Mouse (Mus musculus): Measurements from ENCODE around the gene Zscan18. TPM values are rescaled to one million over a fixed set of nuclear protein-coding genes. Genes with fewer than 3 reads are reported as not detected.

Zscan18 gene
- polyA plus RNA-seq, 1 experiment, result 1.2 TPM

DNA sequence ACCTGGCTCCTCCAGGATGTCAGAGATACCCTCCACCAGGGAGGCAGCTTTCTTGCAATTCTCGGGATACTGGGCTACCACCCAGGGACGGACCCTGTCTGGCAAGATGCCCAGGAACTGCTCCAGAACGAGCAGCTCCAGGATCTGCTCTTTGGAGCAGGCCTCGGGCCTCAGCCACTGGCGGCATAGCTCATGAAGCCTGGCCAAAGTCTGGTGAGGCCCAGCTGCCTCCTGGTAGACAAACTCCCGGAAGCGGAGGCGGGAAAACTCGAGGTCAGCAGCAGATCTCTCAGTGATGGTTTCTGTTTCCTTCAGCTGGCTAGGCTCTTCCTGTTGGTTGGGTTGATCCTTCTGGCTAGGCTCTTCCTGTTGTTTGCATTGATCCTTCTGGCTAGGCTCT is 29.3 kb downstream of the Zscan18 start:
- Histone ChIP-seq H3K4me1 (ENCODE audit: control insufficient read depth, insufficient read depth, low read length) (no peaks in the 10 kb centered on the region; the same call in 1 of the 2 replicates), H3K27ac (ENCODE audit: control insufficient read depth, insufficient read depth, low read depth, low read length, poor library complexity) (no peak overlapping the region), H3K4me3 (replicated peaks; ENCODE audit: control insufficient read depth, low read depth, low read length) (no peak overlapping the region)
- WGBS, result 75% methylated on average over 9 of the region's 9 CpGs
- TF ChIP-seq POLR2A (IDR thresholded peaks at IDR 0.05; ENCODE audit: borderline replicate concordance, control insufficient read depth, low read depth, low read length), result no peak
- TF ChIP-seq CTCF (IDR thresholded peaks at IDR 0.05; ENCODE audit: control insufficient read depth, insufficient read depth, low read length), result no peak

DNA sequence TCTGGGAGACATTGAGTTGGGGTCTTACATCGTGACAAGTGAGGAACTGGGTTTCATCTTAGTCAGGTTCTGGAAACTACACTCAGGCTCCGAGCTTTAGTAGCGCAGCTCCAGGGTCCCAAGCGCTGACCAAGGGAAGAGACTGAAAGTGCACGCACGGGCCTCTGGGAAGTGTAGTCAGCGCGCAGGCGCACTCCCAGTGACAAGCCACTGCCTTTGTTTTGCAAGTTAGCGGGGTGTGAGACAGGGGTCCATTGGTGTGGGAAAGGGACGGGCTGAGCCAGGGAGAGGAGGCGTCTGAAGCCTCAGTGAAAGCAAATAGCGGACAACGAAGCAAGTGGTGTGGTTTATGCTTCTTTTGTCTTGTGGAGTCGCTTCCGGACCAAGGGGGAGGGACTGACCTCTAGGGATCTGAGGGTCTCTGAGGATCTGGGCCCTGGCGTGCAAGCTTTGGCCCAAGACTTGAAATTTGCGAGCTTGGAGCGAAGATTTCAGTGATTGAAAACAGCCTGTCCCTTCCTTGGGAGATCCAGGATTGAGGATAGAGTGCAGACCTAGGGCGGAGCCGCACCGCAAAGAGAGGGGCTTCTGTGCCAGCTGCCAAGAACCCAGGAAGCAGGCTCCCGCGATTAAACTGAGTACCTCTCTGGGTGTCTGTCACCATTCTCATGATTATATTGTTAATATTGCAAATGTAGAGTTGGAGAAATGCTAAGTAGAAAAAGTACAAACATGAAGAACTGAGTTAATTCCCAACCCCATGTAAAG is 53.8 kb downstream of the Zscan18 start:
- H3K27ac ChIP-seq (ENCODE audit: control insufficient read depth, insufficient read depth, low read depth, low read length, poor library complexity), result no peak overlapping the region
- TF ChIP-seq CTCF (IDR thresholded peaks at IDR 0.05; ENCODE audit: control insufficient read depth, insufficient read depth, low read length), result no peak
- TF ChIP-seq POLR2A (IDR thresholded peaks at IDR 0.05; ENCODE audit: borderline replicate concordance, control insufficient read depth, low read depth, low read length), result no peak
- H3K4me3 ChIP-seq (replicated peaks; ENCODE audit: control insufficient read depth, low read depth, low read length), result no peak overlapping the region
- no peaks in the 10 kb centered on the region for H3K4me1 ChIP-seq (ENCODE audit: control insufficient read depth, insufficient read depth, low read length)
- WGBS, result 66% methylated on average over 24 of the region's 24 CpGs

DNA sequence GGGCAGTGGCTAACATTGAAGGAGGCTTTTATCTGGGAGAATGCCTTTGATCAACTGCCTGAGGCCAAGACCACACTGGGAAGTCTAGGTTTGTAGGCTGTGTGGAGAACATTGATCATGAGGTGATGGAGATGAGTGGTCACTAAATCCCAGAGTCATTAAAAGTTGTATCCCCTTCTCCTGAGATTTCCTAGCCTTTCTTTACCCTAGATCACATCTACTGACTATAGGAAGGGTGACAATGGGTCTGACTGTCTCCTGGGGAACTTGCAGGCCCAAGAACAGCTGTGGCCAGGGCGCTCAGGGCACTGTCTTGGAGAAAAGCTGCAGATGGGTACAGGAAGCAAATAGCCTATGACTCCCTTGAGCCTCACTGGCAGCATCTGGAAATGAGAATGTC is 68.5 kb downstream of the Zscan18 start, which contains the start of gene Vmn2r56:
Gene Vmn2r56, minus strand, starts transcription at position 101 of the 400 bp plus-strand sequence.
- Histone ChIP-seq H3K4me1 (ENCODE audit: control insufficient read depth, insufficient read depth, low read length) (no peaks in the 10 kb centered on the region), H3K27ac (ENCODE audit: control insufficient read depth, insufficient read depth, low read depth, low read length, poor library complexity) (no peak within 1 kb of the TSS), H3K4me3 (replicated peaks; ENCODE audit: control insufficient read depth, low read depth, low read length) (no peak within 1 kb of the TSS)
- WGBS, result 36% methylated on average over 1 of the region's 1 CpGs
- TF ChIP-seq POLR2A (IDR thresholded peaks at IDR 0.05; ENCODE audit: borderline replicate concordance, control insufficient read depth, low read depth, low read length) (no peak), CTCF (IDR thresholded peaks at IDR 0.05; ENCODE audit: control insufficient read depth, insufficient read depth, low read length) (no peak)

Other genes starting within 250 kb of the Zscan18 start
- gene Vmn2r53, start 194.8 kb downstream of the Zscan18 start, polyA plus RNA-seq (2011; ENCODE audit: insufficient read depth, insufficient read length, low replicate concordance, missing spikeins), result 0.05 and 0.07 TPM in 2 replicates
- not detected in 2 replicates for gene Vmn2r54, start 163.3 kb downstream of the Zscan18 start, polyA plus RNA-seq (2011; ENCODE audit: insufficient read depth, insufficient read length, low replicate concordance, missing spikeins)
- not detected in 2 replicates for gene Vmn2r55, start 118.6 kb downstream of the Zscan18 start, polyA plus RNA-seq (2011; ENCODE audit: insufficient read depth, insufficient read length, low replicate concordance, missing spikeins)
- not detected in 2 replicates for gene Vmn2r56, start 68.6 kb downstream of the Zscan18 start, polyA plus RNA-seq (2011; ENCODE audit: insufficient read depth, insufficient read length, low replicate concordance, missing spikeins)
- gene Zfp329, start 15.2 kb upstream of the Zscan18 start, polyA plus RNA-seq (2011; ENCODE audit: insufficient read depth, insufficient read length, low replicate concordance, missing spikeins), result 3.4 and 11.5 TPM in 2 replicates
- gene Zfp110, start 31.1 kb upstream of the Zscan18 start, polyA plus RNA-seq (2011; ENCODE audit: insufficient read depth, insufficient read length, low replicate concordance, missing spikeins), result 14.6 and 24.9 TPM in 2 replicates
- gene Zfp128, start 77.5 kb upstream of the Zscan18 start, polyA plus RNA-seq (2011; ENCODE audit: insufficient read depth, insufficient read length, low replicate concordance, missing spikeins), result 0.65 TPM in 1 of 2 replicates, not detected in the other
- 2.3 and 2.6 TPM in 2 replicates for gene Zscan22, start 94.2 kb upstream of the Zscan18 start, polyA plus RNA-seq (2011; ENCODE audit: insufficient read depth, insufficient read length, low replicate concordance, missing spikeins)
- 895 and 1,171 TPM in 2 replicates for gene Rps5, start 118.7 kb upstream of the Zscan18 start, polyA plus RNA-seq (2011; ENCODE audit: insufficient read depth, insufficient read length, low replicate concordance, missing spikeins)
- 0.47 and 0.74 TPM in 2 replicates for gene Rnf225, start 123.8 kb upstream of the Zscan18 start, polyA plus RNA-seq (2011; ENCODE audit: insufficient read depth, insufficient read length, low replicate concordance, missing spikeins)
- gene Zfp324, start 162.2 kb upstream of the Zscan18 start, polyA plus RNA-seq (2011; ENCODE audit: insufficient read depth, insufficient read length, low replicate concordance, missing spikeins), result 0.70 and 0.80 TPM in 2 replicates
- gene Zfp446, start 174.2 kb upstream of the Zscan18 start, polyA plus RNA-seq (2011; ENCODE audit: insufficient read depth, insufficient read length, low replicate concordance, missing spikeins), result 2.3 and 4.4 TPM in 2 replicates
- 1.7 and 2.2 TPM in 2 replicates for gene Slc27a5, start 194.6 kb upstream of the Zscan18 start, polyA plus RNA-seq (2011; ENCODE audit: insufficient read depth, insufficient read length, low replicate concordance, missing spikeins)
- 163 and 286 TPM in 2 replicates for gene Trim28, start 195.5 kb upstream of the Zscan18 start, polyA plus RNA-seq (2011; ENCODE audit: insufficient read depth, insufficient read length, low replicate concordance, missing spikeins)
- gene Zbtb45, start 206.4 kb upstream of the Zscan18 start, polyA plus RNA-seq (2011; ENCODE audit: insufficient read depth, insufficient read length, low replicate concordance, missing spikeins), result 9.6 and 10.0 TPM in 2 replicates
- 123 and 183 TPM in 2 replicates for gene Chmp2a, start 231.2 kb upstream of the Zscan18 start, polyA plus RNA-seq (2011; ENCODE audit: insufficient read depth, insufficient read length, low replicate concordance, missing spikeins)
- 132 and 135 TPM in 2 replicates for gene Ube2m, start 234.6 kb upstream of the Zscan18 start, polyA plus RNA-seq (2011; ENCODE audit: insufficient read depth, insufficient read length, low replicate concordance, missing spikeins)